Mouse (Mus musculus) stomach, postnatal 0 days (tissue): Measurements from ENCODE around the gene Ercc8. TPM values are rescaled to one million over a fixed set of nuclear protein-coding genes. Genes with fewer than 3 reads are reported as not detected.

ENCODE experiments used
- ATAC-seq: fragments of 200-750 bp; cut with Nextera tagmentation; 2 replicates; pipeline ENCODE4 v1.8.0; 2017; ENCODE audit not compliant: low FRiP score, low TSS enrichment
- DNase-seq: peaks from one replicate; pipeline ENCODE4 v3.0.0-alpha.2; 2016; ENCODE audit warnings: low spot score
- H3K27ac ChIP-seq: fragments of 300-500 bp; sonication (generic); replicated peaks from 2 replicates; pipeline ENCODE4 v1.5.1; 2014; ENCODE audit warnings: mild to moderate bottlenecking, control low read depth
- H3K27me3 ChIP-seq: fragments of 300-500 bp; sonication (generic); 2 replicates; pipeline ENCODE4 v1.6.1; 2014; ENCODE audit warnings: low read length; ENCODE audit not compliant: control insufficient read depth, insufficient read depth
- H3K36me3 ChIP-seq: fragments of 300-500 bp; sonication (generic); 2 replicates; pipeline ENCODE4 v1.6.1; 2014; ENCODE audit warnings: low read length, mixed read lengths; ENCODE audit not compliant: control insufficient read depth, insufficient read depth
- H3K4me1 ChIP-seq: fragments of 300-500 bp; sonication (generic); replicated peaks from 2 replicates; pipeline ENCODE4 v1.6.1; 2014; ENCODE audit warnings: antibody characterized with exemption; ENCODE audit not compliant: control insufficient read depth, insufficient read depth
- H3K4me2 ChIP-seq: fragments of 300-500 bp; sonication (generic); replicated peaks from 2 replicates; pipeline ENCODE4 v1.6.1; 2014; ENCODE audit warnings: low read depth, mild to moderate bottlenecking, control low read depth, moderate library complexity
- H3K4me3 ChIP-seq: fragments of 300-500 bp; sonication (generic); 2 replicates; pipeline ENCODE4 v1.5.1; 2014; ENCODE audit warnings: low read depth, low read length, control low read depth
- H3K9ac ChIP-seq: fragments of 300-500 bp; sonication (generic); 2 replicates; pipeline ENCODE4 v1.6.1; 2014; ENCODE audit warnings: mild to moderate bottlenecking, low read length, control low read depth, mixed read lengths
- H3K9me3 ChIP-seq: fragments of 300-500 bp; sonication (generic); 2 replicates; pipeline ENCODE4 v1.6.1; 2016; ENCODE audit warnings: low read length; ENCODE audit not compliant: control insufficient read depth
- CTCF ChIP-seq: IDR thresholded peaks from 2 replicates; pipeline ENCODE4 v1.5.1; 2016; ENCODE audit warnings: antibody characterized with exemption, low read depth, mild to moderate bottlenecking, moderate library complexity
- EP300 ChIP-seq: optimal IDR thresholded peaks from 2 replicates; pipeline ENCODE3; 2016; ENCODE audit warnings: antibody characterized with exemption
- WGBS: fragments of 180-500 bp; shearing (Covaris S2); extraction: QIAGEN DNeasy Blood & Tissue Kit; methylation state at CpG from one replicate; pipeline ENCODE4 v1.1.7; 2014; 5-methylcytosine and 5-hydroxymethylcytosine counted together
- polyA plus RNA-seq: library from polyadenylated mRNA; unstranded; fragments of >200 nt; fragmentation: Nextera tagmentation; extraction: Ambion mirVana; gene quantifications from 2 replicates; pipeline ENCODE4 v1.2.1, GENCODE M21; 2015

Ercc8 gene
- polyA plus RNA-seq, 1 experiment from 2014 or later = 8.4 TPM

- no peak overlapping the region for H3K27ac ChIP-seq
- 65% methylated on average over 7 of the region's 7 CpGs for WGBS
- no peaks in the 10 kb centered on the region for H3K27me3 ChIP-seq
- no peaks in the 10 kb centered on the region for H3K9me3 ChIP-seq
- H3K4me3 ChIP-seq = no peak overlapping the region
- DNase-seq = no peak
- H3K36me3 ChIP-seq = no peaks in the 10 kb centered on the region
- no peak overlapping the region for H3K4me2 ChIP-seq
- TF ChIP-seq CTCF = peak; percentile 47
- TF ChIP-seq EP300 = no peak
- H3K9ac ChIP-seq = no peak overlapping the region
- ATAC-seq = no peak
- H3K4me1 ChIP-seq = no peaks in the 10 kb centered on the region
Observed at GRCm38 (mm10) chr13:108129070-108129469, 29.5 kb upstream of the Ercc8 start.

GRCm38 (mm10) chr13:108130737-108131136, 27.8 kb upstream of the Ercc8 start:
- TF ChIP-seq CTCF = no peak
- TF ChIP-seq EP300 = no peak
- H3K9ac ChIP-seq = no peak overlapping the region
- no peak overlapping the region for H3K4me3 ChIP-seq
- no peaks in the 10 kb centered on the region for H3K36me3 ChIP-seq
- DNase-seq (no peak), ATAC-seq (no peak)
- H3K9me3 ChIP-seq = no peaks in the 10 kb centered on the region
- 88% methylated on average over 5 of the region's 5 CpGs for WGBS
- H3K4me1 ChIP-seq = no peaks in the 10 kb centered on the region
- no peaks in the 10 kb centered on the region for H3K27me3 ChIP-seq
- no peak overlapping the region for H3K4me2 ChIP-seq
- H3K27ac ChIP-seq = no peak overlapping the region

GRCm38 (mm10) chr13:108132031-108132819, 26.3 kb upstream of the Ercc8 start:
- Histone ChIP-seq H3K4me1 (no peaks in the 10 kb centered on the region), H3K4me2 (no peak overlapping the region), H3K9me3 (no peaks in the 10 kb centered on the region), H3K27ac (no peak overlapping the region), H3K27me3 (no peaks in the 10 kb centered on the region), H3K4me3 (no peak overlapping the region), H3K36me3 (no peaks in the 10 kb centered on the region), H3K9ac (no peak overlapping the region)
- ATAC-seq (no peak), DNase-seq (no peak)
- WGBS = 52% methylated on average over 6 of the region's 6 CpGs
- TF ChIP-seq EP300 = no peak
- no peak for TF ChIP-seq CTCF

- Histone ChIP-seq H3K4me3 (no peak overlapping the region), H3K4me1 (no peaks in the 10 kb centered on the region), H3K4me2 (no peak overlapping the region), H3K27ac (no peak overlapping the region), H3K9ac (no peak overlapping the region), H3K9me3 (no peaks in the 10 kb centered on the region), H3K27me3 (no peaks in the 10 kb centered on the region), H3K36me3 (no peaks in the 10 kb centered on the region)
- ATAC-seq (no peak), DNase-seq (no peak)
- TF ChIP-seq EP300 (no peak), CTCF (no peak)
- WGBS = 71% methylated on average over 6 of the region's 6 CpGs
Observed at GRCm38 (mm10) chr13:108135617-108136016, 22.9 kb upstream of the Ercc8 start.

DNA sequence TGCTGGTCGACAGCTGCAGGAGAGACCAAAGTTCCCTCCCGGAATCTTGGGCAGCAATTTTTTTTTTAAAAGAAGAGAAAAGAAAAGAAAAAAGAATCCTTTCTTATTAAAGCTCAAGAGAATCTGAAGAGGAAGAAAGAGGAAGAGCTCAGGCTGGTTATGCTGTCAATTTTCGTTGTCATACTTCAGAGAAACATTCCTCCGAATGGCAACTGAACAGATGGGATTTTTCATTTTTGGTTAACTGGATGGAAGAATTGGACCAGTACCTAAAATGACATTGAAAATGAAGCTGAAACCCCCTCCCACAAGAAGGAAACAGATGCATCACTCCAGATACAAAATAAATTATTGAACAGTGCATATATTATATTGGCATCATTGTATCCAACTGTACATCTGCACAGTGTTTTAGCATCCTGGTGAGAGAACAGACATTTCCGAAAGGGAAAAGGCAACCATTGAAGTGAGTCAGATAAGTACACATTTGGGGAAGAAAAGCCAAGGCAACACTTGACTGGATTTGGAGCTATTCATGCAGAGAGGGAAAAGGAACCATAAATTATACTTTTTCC, 20.0 kb upstream of the Ercc8 start:
- no peak for TF ChIP-seq EP300
- TF ChIP-seq CTCF = no peak
- H3K4me2 ChIP-seq = no peak overlapping the region
- no peaks in the 10 kb centered on the region for H3K9me3 ChIP-seq
- no peak overlapping the region for H3K9ac ChIP-seq
- ATAC-seq (no peak), DNase-seq (no peak)
- no peaks in the 10 kb centered on the region for H3K27me3 ChIP-seq
- no peaks in the 10 kb centered on the region for H3K4me1 ChIP-seq
- H3K27ac ChIP-seq = no peak overlapping the region
- H3K4me3 ChIP-seq = no peak overlapping the region
- H3K36me3 ChIP-seq = no peaks in the 10 kb centered on the region
- WGBS = 73% methylated on average over 5 of the region's 5 CpGs

DNA sequence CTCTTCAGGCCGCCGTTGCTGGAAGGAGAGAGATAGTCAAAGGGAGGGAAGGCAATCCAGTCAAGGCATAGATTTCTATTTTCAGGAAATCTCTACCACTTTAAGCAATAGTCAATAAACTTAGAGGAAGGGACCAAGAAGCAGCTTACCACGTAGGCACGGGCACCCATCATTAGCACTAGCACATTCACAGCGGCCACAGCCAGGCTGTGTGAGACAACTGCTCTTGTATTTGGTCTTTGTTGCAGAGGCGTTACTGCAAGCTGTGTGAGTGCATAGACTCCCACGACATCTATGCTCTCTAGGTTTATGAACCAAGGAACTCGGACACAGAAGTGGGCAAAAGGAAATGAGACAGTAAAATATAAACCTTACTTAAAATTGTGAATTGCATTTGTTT, 14.4 kb upstream of the Ercc8 start:
- Histone ChIP-seq H3K9ac (no peak overlapping the region), H3K4me3 (no peak overlapping the region), H3K4me1 (no peaks in the 10 kb centered on the region), H3K36me3 (no peaks in the 10 kb centered on the region), H3K27ac (no peak overlapping the region), H3K9me3 (no peaks in the 10 kb centered on the region), H3K4me2 (no peak overlapping the region), H3K27me3 (no peaks in the 10 kb centered on the region)
- WGBS = 91% methylated on average over 8 of the region's 8 CpGs
- DNase-seq = no peak
- TF ChIP-seq EP300 = no peak
- no peak for TF ChIP-seq CTCF
- no peak for ATAC-seq
